Mouse (Mus musculus): Measurements from ENCODE around the gene Nectin3. TPM values are rescaled to one million over a fixed set of nuclear protein-coding genes. Genes with fewer than 3 reads are reported as not detected.

Gene Nectin3
- 11.8 and 13.5 TPM in 2 replicates for polyA plus RNA-seq (2015; fragmentation: Nextera tagmentation; extraction: Ambion mirVana)

- 2% methylated on average over 4 of the region's 4 CpGs for WGBS
- ATAC-seq: no peak
These were observed at the start of gene Nectin3 for GRCm38 (mm10) chr16:46498421-46498789. Gene Nectin3 (minus strand): TSS chr16:46498525.

GRCm38 (mm10) chr16:46538092-46538491 lies 39.8 kb upstream of the Nectin3 start:
- Histone ChIP-seq H3K4me3 (ENCODE audit: low read length) (no peak overlapping the region), H3K9ac (ENCODE audit: low read depth, low read length) (no peak overlapping the region), H3K27ac (ENCODE audit: low read depth, low read length) (no peak overlapping the region), H3K4me1 (ENCODE audit: control insufficient read depth, insufficient read depth, low read depth, low read length) (no peaks in the 10 kb centered on the region), H3K9me3 (ENCODE audit: control insufficient read depth, low read length) (no peaks in the 10 kb centered on the region), H3K27me3 (replicated peaks; ENCODE audit: control insufficient read depth, insufficient read depth, low read length) (no peaks in the 10 kb centered on the region), H3K4me2 (ENCODE audit: low read length) (no peak overlapping the region), H3K36me3 (ENCODE audit: control insufficient read depth, insufficient read depth, low read length) (no peaks in the 10 kb centered on the region)
- 86% methylated on average over 3 of the region's 3 CpGs for WGBS
- no peak for ATAC-seq

More at GRCm38 (mm10) chr16:46498421-46498789, at the start of gene Nectin3:
- Histone ChIP-seq H3K36me3 (ENCODE audit: control insufficient read depth, insufficient read depth, low read length) (no peaks in the 10 kb centered on the region), H3K27me3 (replicated peaks; ENCODE audit: control insufficient read depth, insufficient read depth, low read length) (no peaks in the 10 kb centered on the region), H3K9ac (ENCODE audit: low read depth, low read length) (peak within 1 kb of the TSS; percentile 93), H3K4me2 (ENCODE audit: low read length) (peak within 1 kb of the TSS; percentile 79), H3K4me1 (ENCODE audit: control insufficient read depth, insufficient read depth, low read depth, low read length) (no peaks in the 10 kb centered on the region; the same call in 1 of the 2 replicates), H3K27ac (ENCODE audit: low read depth, low read length) (peak within 1 kb of the TSS; percentile 95), H3K9me3 (ENCODE audit: control insufficient read depth, low read length) (no peaks in the 10 kb centered on the region), H3K4me3 (ENCODE audit: low read length) (peak within 1 kb of the TSS; percentile 93)

- Histone ChIP-seq H3K27me3 (replicated peaks; ENCODE audit: control insufficient read depth, insufficient read depth, low read length) (no peaks in the 10 kb centered on the region), H3K9me3 (ENCODE audit: control insufficient read depth, low read length) (no peaks in the 10 kb centered on the region), H3K36me3 (ENCODE audit: control insufficient read depth, insufficient read depth, low read length) (no peaks in the 10 kb centered on the region), H3K4me1 (ENCODE audit: control insufficient read depth, insufficient read depth, low read depth, low read length) (no peaks in the 10 kb centered on the region), H3K9ac (ENCODE audit: low read depth, low read length) (no peak overlapping the region), H3K27ac (ENCODE audit: low read depth, low read length) (no peak overlapping the region), H3K4me2 (ENCODE audit: low read length) (no peak overlapping the region), H3K4me3 (ENCODE audit: low read length) (no peak overlapping the region)
- 89% methylated on average over 5 of the region's 5 CpGs for WGBS
- ATAC-seq: no peak
These were observed 34.3 kb upstream of the Nectin3 start for GRCm38 (mm10) chr16:46532465-46533254.

- Histone ChIP-seq H3K27ac (ENCODE audit: low read depth, low read length) (no peak overlapping the region), H3K27me3 (replicated peaks; ENCODE audit: control insufficient read depth, insufficient read depth, low read length) (no peaks in the 10 kb centered on the region)
- 50% methylated on average over 3 of the region's 3 CpGs for WGBS
These were observed 32.7 kb upstream of the Nectin3 start for GRCm38 (mm10) chr16:46531023-46531422.

GRCm38 (mm10) chr16:46520885-46521417 lies 22.6 kb upstream of the Nectin3 start:
- 77% methylated on average over 5 of the region's 5 CpGs for WGBS
- no peaks in the 10 kb centered on the region for H3K9me3 ChIP-seq (ENCODE audit: control insufficient read depth, low read length)
- no peak overlapping the region for H3K4me2 ChIP-seq (ENCODE audit: low read length)
- H3K27ac ChIP-seq (ENCODE audit: low read depth, low read length): no peak overlapping the region
- no peak for ATAC-seq
- no peaks in the 10 kb centered on the region for H3K36me3 ChIP-seq (ENCODE audit: control insufficient read depth, insufficient read depth, low read length)
- no peak overlapping the region for H3K9ac ChIP-seq (ENCODE audit: low read depth, low read length)
- no peaks in the 10 kb centered on the region for H3K4me1 ChIP-seq (ENCODE audit: control insufficient read depth, insufficient read depth, low read depth, low read length)
- no peaks in the 10 kb centered on the region for H3K27me3 ChIP-seq (replicated peaks; ENCODE audit: control insufficient read depth, insufficient read depth, low read length)
- H3K4me3 ChIP-seq (ENCODE audit: low read length): no peak overlapping the region

More at GRCm38 (mm10) chr16:46531023-46531422, 32.7 kb upstream of the Nectin3 start:
- Histone ChIP-seq H3K4me2 (ENCODE audit: low read length) (no peak overlapping the region), H3K9me3 (ENCODE audit: control insufficient read depth, low read length) (no peaks in the 10 kb centered on the region), H3K36me3 (ENCODE audit: control insufficient read depth, insufficient read depth, low read length) (no peaks in the 10 kb centered on the region), H3K4me3 (ENCODE audit: low read length) (no peak overlapping the region), H3K4me1 (ENCODE audit: control insufficient read depth, insufficient read depth, low read depth, low read length) (no peaks in the 10 kb centered on the region), H3K9ac (ENCODE audit: low read depth, low read length) (no peak overlapping the region)
- peak; percentile 85 for ATAC-seq

GRCm38 (mm10) chr16:46519606-46520005 lies 21.3 kb upstream of the Nectin3 start:
- H3K27ac ChIP-seq (ENCODE audit: low read depth, low read length): no peak overlapping the region
- H3K9me3 ChIP-seq (ENCODE audit: control insufficient read depth, low read length): no peaks in the 10 kb centered on the region
- H3K4me2 ChIP-seq (ENCODE audit: low read length): no peak overlapping the region

GRCm38 (mm10) chr16:46507944-46508333 lies 9.6 kb upstream of the Nectin3 start:
- WGBS: 93% methylated on average over 3 of the region's 3 CpGs
- H3K36me3 ChIP-seq (ENCODE audit: control insufficient read depth, insufficient read depth, low read length): no peaks in the 10 kb centered on the region
- H3K27me3 ChIP-seq (replicated peaks; ENCODE audit: control insufficient read depth, insufficient read depth, low read length): no peaks in the 10 kb centered on the region
- no peak overlapping the region for H3K4me3 ChIP-seq (ENCODE audit: low read length)
- no peaks in the 10 kb centered on the region for H3K9me3 ChIP-seq (ENCODE audit: control insufficient read depth, low read length)
- no peak overlapping the region for H3K4me2 ChIP-seq (ENCODE audit: low read length)
- no peaks in the 10 kb centered on the region for H3K4me1 ChIP-seq (ENCODE audit: control insufficient read depth, insufficient read depth, low read depth, low read length)
- H3K9ac ChIP-seq (ENCODE audit: low read depth, low read length): no peak overlapping the region
- no peak overlapping the region for H3K27ac ChIP-seq (ENCODE audit: low read depth, low read length)
- ATAC-seq: no peak

More at GRCm38 (mm10) chr16:46519606-46520005, 21.3 kb upstream of the Nectin3 start:
- H3K27me3 ChIP-seq (replicated peaks; ENCODE audit: control insufficient read depth, insufficient read depth, low read length): no peaks in the 10 kb centered on the region
- ATAC-seq: no peak
- no peaks in the 10 kb centered on the region for H3K4me1 ChIP-seq (ENCODE audit: control insufficient read depth, insufficient read depth, low read depth, low read length)
- 91% methylated on average over 2 of the region's 2 CpGs for WGBS
- no peak overlapping the region for H3K9ac ChIP-seq (ENCODE audit: low read depth, low read length)
- no peak overlapping the region for H3K4me3 ChIP-seq (ENCODE audit: low read length)
- no peaks in the 10 kb centered on the region for H3K36me3 ChIP-seq (ENCODE audit: control insufficient read depth, insufficient read depth, low read length)

GRCm38 (mm10) chr16:46507260-46507943 lies 9.1 kb upstream of the Nectin3 start:
- Histone ChIP-seq H3K27me3 (replicated peaks; ENCODE audit: control insufficient read depth, insufficient read depth, low read length) (no peaks in the 10 kb centered on the region), H3K9ac (ENCODE audit: low read depth, low read length) (no peak overlapping the region), H3K4me3 (ENCODE audit: low read length) (no peak overlapping the region), H3K4me2 (ENCODE audit: low read length) (no peak overlapping the region), H3K4me1 (ENCODE audit: control insufficient read depth, insufficient read depth, low read depth, low read length) (no peaks in the 10 kb centered on the region), H3K9me3 (ENCODE audit: control insufficient read depth, low read length) (no peaks in the 10 kb centered on the region), H3K27ac (ENCODE audit: low read depth, low read length) (no peak overlapping the region), H3K36me3 (ENCODE audit: control insufficient read depth, insufficient read depth, low read length) (no peaks in the 10 kb centered on the region)
- no peak for ATAC-seq
- WGBS: 48% methylated on average over 3 of the region's 3 CpGs

GRCm38 (mm10) chr16:46504006-46504405 lies 5.7 kb upstream of the Nectin3 start:
- H3K9me3 ChIP-seq (ENCODE audit: control insufficient read depth, low read length): no peaks in the 10 kb centered on the region
- H3K27me3 ChIP-seq (replicated peaks; ENCODE audit: control insufficient read depth, insufficient read depth, low read length): no peaks in the 10 kb centered on the region
- no peak for ATAC-seq
- H3K27ac ChIP-seq (ENCODE audit: low read depth, low read length): no peak overlapping the region
- H3K9ac ChIP-seq (ENCODE audit: low read depth, low read length): no peak overlapping the region
- H3K4me2 ChIP-seq (ENCODE audit: low read length): no peak overlapping the region
- no peaks in the 10 kb centered on the region for H3K36me3 ChIP-seq (ENCODE audit: control insufficient read depth, insufficient read depth, low read length)
- H3K4me1 ChIP-seq (ENCODE audit: control insufficient read depth, insufficient read depth, low read depth, low read length): no peaks in the 10 kb centered on the region
- no peak overlapping the region for H3K4me3 ChIP-seq (ENCODE audit: low read length)
- WGBS: 85% methylated on average over 4 of the region's 4 CpGs
